Mouse (Mus musculus): ENCODE measurements around the gene Ankmy1. TPM values are rescaled to one million over a fixed set of nuclear protein-coding genes. Genes with fewer than 3 reads are reported as not detected.

The Ankmy1 gene
- polyA plus RNA-seq, 1 experiment = 0.19 TPM

DNA sequence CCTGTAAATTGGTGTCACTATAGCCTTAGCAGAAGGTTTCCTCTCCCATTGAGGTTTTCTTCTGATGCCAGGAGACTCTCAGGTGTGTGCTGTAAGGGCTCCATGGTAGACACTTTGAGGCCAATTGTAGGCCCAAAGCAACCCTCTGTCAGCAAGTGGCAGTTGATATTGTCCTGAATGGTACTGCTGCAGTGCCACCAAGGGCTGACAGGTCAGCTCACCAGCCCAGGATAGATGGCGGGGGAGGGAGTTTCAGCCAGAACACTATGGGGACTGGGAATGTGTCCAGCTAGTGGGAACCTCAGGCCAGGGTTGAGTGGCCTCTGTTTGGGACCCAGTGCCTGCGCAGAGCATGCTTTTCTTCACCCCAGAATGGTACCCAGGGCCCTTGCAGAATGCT lies 50.3 kb downstream of the Ankmy1 start:
- DNase-seq (ENCODE audit: low read depth in 1 of 2, low spot score in 2 of 2) = no peak

DNA sequence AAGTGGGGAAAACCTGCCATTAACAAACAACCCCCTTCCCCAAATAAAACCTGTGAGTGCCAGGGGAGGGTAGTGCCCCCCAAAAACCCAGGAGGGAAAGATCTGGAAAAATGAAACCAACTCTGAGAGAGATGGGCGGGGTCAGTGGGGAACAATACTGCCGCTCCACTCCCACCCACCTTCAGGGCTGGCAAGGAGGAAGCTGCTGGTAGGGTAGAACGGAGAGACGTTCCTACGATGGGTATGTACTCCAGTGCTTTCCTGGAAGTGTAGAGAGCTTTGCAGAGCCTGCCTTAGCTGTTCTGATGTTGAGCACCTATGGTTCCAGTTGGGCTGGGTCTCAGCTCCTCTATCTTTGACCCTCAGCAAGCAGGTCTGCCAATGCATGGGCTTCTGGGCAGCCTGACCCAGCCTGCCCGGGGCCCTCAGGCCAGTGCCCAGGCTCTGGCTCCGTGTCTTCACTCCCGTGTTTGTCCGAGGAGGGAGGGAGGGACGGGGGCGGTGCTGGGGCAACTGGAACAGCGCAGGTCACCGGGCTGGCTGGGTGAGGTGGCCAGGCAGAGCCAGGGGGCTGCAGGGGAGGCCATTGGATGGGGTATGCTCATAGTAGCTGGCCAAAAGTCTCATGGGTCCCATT lies 52.6 kb downstream of the Ankmy1 start:
- Histone ChIP-seq H3K4me1 (ENCODE audit: control insufficient read depth, insufficient read depth, insufficient read length) (peaks cover 3% of the 10 kb centered on the region; the same call in 1 of the 2 replicates), H3K36me3 (ENCODE audit: control insufficient read depth, insufficient read depth, low read length) (no peaks in the 10 kb centered on the region), H3K27ac (ENCODE audit: insufficient read depth, low read length) (no peak overlapping the region), H3K27me3 (ENCODE audit: control insufficient read depth, insufficient read depth, low read length) (no peaks in the 10 kb centered on the region; the same call in 1 of the 2 replicates), H3K4me3 (ENCODE audit: extremely low read depth, insufficient read depth, insufficient read length) (no peak overlapping the region; the same call in 1 of the 2 replicates)
- 29% methylated on average over 13 of the region's 13 CpGs for WGBS
- DNase-seq (ENCODE audit: low read depth in 1 of 2, low spot score in 2 of 2) = no peak
- TF ChIP-seq POLR2A (IDR thresholded peaks at IDR 0.05; ENCODE audit: low read depth, low read length) (no peak), CTCF (IDR thresholded peaks at IDR 0.05; ENCODE audit: extremely low read depth, insufficient read depth, insufficient read length, insufficient replicate concordance) (no peak)

More for the DNA sequence above, 50.3 kb downstream of the Ankmy1 start:
- no peaks in the 10 kb centered on the region; the same call in 1 of the 2 replicates for H3K27me3 ChIP-seq (ENCODE audit: control insufficient read depth, insufficient read depth, low read length)
- 93% methylated on average over 2 of the region's 2 CpGs for WGBS
- H3K27ac ChIP-seq (ENCODE audit: insufficient read depth, low read length) = no peak overlapping the region
- peaks cover 3% of the 10 kb centered on the region; the same call in 1 of the 2 replicates for H3K4me1 ChIP-seq (ENCODE audit: control insufficient read depth, insufficient read depth, insufficient read length)
- H3K36me3 ChIP-seq (ENCODE audit: control insufficient read depth, insufficient read depth, low read length) = no peaks in the 10 kb centered on the region
- TF ChIP-seq CTCF (IDR thresholded peaks at IDR 0.05; ENCODE audit: extremely low read depth, insufficient read depth, insufficient read length, insufficient replicate concordance) (no peak), POLR2A (IDR thresholded peaks at IDR 0.05; ENCODE audit: low read depth, low read length) (no peak)
- no peak overlapping the region for H3K4me3 ChIP-seq (ENCODE audit: extremely low read depth, insufficient read depth, insufficient read length)

DNA sequence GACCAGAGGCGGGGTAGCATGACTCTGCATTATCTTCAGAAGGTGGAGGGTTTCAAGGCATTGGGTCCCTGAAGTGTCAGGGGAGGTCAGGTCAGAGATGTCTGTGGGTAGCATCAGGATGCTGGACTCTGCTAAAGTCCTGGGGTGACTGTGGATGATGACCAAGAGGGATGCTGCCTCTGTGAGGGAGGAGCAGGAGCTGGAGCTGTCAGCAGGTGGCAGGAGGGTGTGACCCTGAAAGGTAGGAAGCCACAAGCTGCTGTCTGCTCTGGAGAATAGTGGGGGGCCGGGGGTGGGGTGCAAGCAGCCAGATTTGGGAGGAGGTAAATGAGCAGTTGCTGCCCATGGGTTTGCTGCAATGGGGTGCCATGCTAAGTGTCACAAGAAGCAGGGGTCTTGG lies 53.2 kb downstream of the Ankmy1 start:
- no peak overlapping the region; the same call in 1 of the 2 replicates for H3K4me3 ChIP-seq (ENCODE audit: extremely low read depth, insufficient read depth, insufficient read length)
- no peak for TF ChIP-seq CTCF (IDR thresholded peaks at IDR 0.05; ENCODE audit: extremely low read depth, insufficient read depth, insufficient read length, insufficient replicate concordance)
- TF ChIP-seq POLR2A (IDR thresholded peaks at IDR 0.05; ENCODE audit: low read depth, low read length) = no peak
- H3K27me3 ChIP-seq (ENCODE audit: control insufficient read depth, insufficient read depth, low read length) = no peaks in the 10 kb centered on the region; the same call in 1 of the 2 replicates
- H3K27ac ChIP-seq (ENCODE audit: insufficient read depth, low read length) = no peak overlapping the region
- no peaks in the 10 kb centered on the region for H3K36me3 ChIP-seq (ENCODE audit: control insufficient read depth, insufficient read depth, low read length)
- 13% methylated on average over 2 of the region's 2 CpGs for WGBS
- H3K4me1 ChIP-seq (ENCODE audit: control insufficient read depth, insufficient read depth, insufficient read length) = peaks cover 3% of the 10 kb centered on the region; the same call in 1 of the 2 replicates
- DNase-seq (ENCODE audit: low read depth in 1 of 2, low spot score in 2 of 2) = no peak

DNA sequence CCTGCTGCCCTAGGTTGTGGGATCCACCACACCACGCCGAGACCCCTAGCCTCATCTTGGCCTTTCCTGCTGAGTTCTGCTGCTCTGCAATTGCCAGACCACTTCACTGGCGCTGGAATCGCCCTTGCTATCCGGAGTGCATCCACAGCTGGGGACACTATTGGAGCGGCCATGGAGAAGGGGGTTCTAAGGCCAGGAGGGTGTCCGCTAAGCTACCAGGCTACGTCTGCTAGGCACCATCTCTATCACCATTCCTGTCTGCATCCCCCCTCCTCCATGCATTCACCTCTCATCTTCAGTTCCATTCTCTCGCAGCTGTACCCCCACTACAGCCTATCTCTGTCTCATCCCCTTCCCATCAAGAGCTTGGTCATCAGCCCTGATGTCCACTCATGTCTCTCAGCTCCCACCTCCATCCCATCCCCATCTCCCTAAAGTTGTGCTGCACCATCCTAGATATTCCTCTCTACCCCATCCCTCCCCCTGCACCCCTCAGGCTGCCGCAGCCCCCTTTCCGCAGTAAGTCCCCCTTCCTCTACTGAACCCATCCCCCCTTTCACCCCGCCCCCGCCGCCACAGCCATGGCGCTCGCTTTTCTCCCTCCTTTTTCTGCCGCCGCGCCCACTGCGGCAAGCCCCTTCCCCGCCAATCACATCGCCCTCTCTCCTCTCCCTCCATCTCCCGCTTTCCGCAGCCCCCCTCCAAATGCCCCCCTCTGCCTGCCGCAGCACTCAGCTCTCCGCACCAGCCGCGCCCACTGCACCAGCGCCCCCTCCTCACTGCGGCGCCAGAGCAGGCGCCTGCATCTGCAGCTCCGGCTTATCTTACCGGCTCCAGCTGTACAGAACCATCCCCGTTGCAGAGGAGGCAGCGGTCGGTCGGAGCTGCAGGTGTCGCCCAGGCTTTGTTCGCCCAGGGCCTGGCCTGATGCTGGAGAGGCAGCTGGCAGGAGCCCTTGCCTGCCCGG lies 54.5 kb downstream of the Ankmy1 start:
- H3K36me3 ChIP-seq (ENCODE audit: control insufficient read depth, insufficient read depth, low read length) = no peaks in the 10 kb centered on the region
- H3K4me3 ChIP-seq (ENCODE audit: extremely low read depth, insufficient read depth, insufficient read length) = no peak overlapping the region
- H3K27ac ChIP-seq (ENCODE audit: insufficient read depth, low read length) = no peak overlapping the region
- peaks cover 3% of the 10 kb centered on the region; the same call in 1 of the 2 replicates for H3K4me1 ChIP-seq (ENCODE audit: control insufficient read depth, insufficient read depth, insufficient read length)
- DNase-seq (ENCODE audit: low read depth in 1 of 2, low spot score in 2 of 2) = no peak
- 22% methylated on average over 41 of the region's 41 CpGs for WGBS
- H3K27me3 ChIP-seq (ENCODE audit: control insufficient read depth, insufficient read depth, low read length) = no peaks in the 10 kb centered on the region; the same call in 1 of the 2 replicates
- TF ChIP-seq POLR2A (IDR thresholded peaks at IDR 0.05; ENCODE audit: low read depth, low read length) (no peak), CTCF (IDR thresholded peaks at IDR 0.05; ENCODE audit: extremely low read depth, insufficient read depth, insufficient read length, insufficient replicate concordance) (no peak)

DNA sequence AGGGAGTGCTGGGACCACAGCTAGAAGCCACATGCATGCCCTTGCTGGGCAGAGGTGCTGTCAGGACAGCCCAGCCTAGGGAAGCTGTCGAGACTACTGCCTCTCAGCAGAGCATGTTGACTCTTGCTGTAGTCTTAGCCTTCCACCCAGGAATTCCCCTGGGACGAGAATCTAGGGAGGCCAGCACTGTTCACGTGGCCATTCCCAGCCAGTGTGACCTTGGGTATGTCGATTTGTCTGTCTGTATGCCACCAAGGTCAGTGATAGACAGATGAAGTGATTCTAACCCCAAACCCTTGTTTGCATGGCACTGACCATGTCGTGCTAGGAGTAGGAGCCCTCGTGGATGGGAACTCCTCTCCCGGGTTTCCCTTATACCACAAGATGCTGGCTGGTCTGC lies 56.8 kb downstream of the Ankmy1 start:
- no peaks in the 10 kb centered on the region; the same call in 1 of the 2 replicates for H3K27me3 ChIP-seq (ENCODE audit: control insufficient read depth, insufficient read depth, low read length)
- 70% methylated on average over 7 of the region's 7 CpGs for WGBS
- TF ChIP-seq POLR2A (IDR thresholded peaks at IDR 0.05; ENCODE audit: low read depth, low read length) (no peak), CTCF (IDR thresholded peaks at IDR 0.05; ENCODE audit: extremely low read depth, insufficient read depth, insufficient read length, insufficient replicate concordance) (no peak)

DNA sequence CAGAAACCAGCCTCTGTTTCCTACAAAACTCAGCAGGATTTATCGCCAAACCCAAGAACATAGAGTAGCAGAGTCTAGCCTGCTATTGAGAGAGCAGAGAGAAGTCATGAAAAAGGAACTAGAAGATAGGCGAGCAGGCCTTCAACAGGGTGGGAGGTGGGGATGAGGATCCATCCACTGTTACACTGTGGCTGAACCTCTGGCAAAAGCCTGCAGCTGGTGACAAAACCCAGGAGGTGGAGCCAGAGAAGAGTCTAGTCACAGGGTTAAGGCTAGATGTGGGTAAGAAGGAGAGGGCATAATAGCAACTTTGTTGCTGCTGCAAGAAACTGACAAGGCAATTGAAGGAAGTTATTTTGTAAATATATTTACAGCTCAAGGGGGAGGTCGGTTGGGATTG lies 61.3 kb downstream of the Ankmy1 start:
- no peak overlapping the region for H3K27ac ChIP-seq (ENCODE audit: insufficient read depth, low read length)
- 43% methylated on average over 3 of the region's 3 CpGs for WGBS
- no peak for TF ChIP-seq POLR2A (IDR thresholded peaks at IDR 0.05; ENCODE audit: low read depth, low read length)
- TF ChIP-seq CTCF (IDR thresholded peaks at IDR 0.05; ENCODE audit: extremely low read depth, insufficient read depth, insufficient read length, insufficient replicate concordance) = no peak
- no peaks in the 10 kb centered on the region for H3K4me1 ChIP-seq (ENCODE audit: control insufficient read depth, insufficient read depth, insufficient read length)
- no peaks in the 10 kb centered on the region for H3K36me3 ChIP-seq (ENCODE audit: control insufficient read depth, insufficient read depth, low read length)
- DNase-seq (ENCODE audit: low read depth in 1 of 2, low spot score in 2 of 2) = no peak
- H3K27me3 ChIP-seq (ENCODE audit: control insufficient read depth, insufficient read depth, low read length) = no peaks in the 10 kb centered on the region
- no peak overlapping the region for H3K4me3 ChIP-seq (ENCODE audit: extremely low read depth, insufficient read depth, insufficient read length)

More for the DNA sequence above, 56.8 kb downstream of the Ankmy1 start:
- Histone ChIP-seq H3K4me3 (ENCODE audit: extremely low read depth, insufficient read depth, insufficient read length) (no peak overlapping the region), H3K36me3 (ENCODE audit: control insufficient read depth, insufficient read depth, low read length) (no peaks in the 10 kb centered on the region), H3K27ac (ENCODE audit: insufficient read depth, low read length) (no peak overlapping the region), H3K4me1 (ENCODE audit: control insufficient read depth, insufficient read depth, insufficient read length) (peaks cover 3% of the 10 kb centered on the region; the same call in 1 of the 2 replicates)
- no peak for DNase-seq (ENCODE audit: low read depth in 1 of 2, low spot score in 2 of 2)
